In genomic region chr9:119353926-119354325, GRCm38 (mm10) we compare ENCODE assay signal across 25 mouse cellular contexts. TPM values are rescaled to one million over a fixed set of nuclear protein-coding genes. Genes with fewer than 3 reads are reported as not detected.
DNase-seq lines count a peak whose midpoint lies in the region; ATAC-seq lines count a peak whose summit lies in the region.
"Had no signal": no experiment of that assay in that cellular context is flagged by ENCODE, and none has a peak within 500 bp of the region (broad histone marks: within the 10 kb centered on the region; RNA-seq: fewer than 3 reads in every experiment).

No protein-coding gene starts in this region.

- H3K9me3 ChIP-seq in kidney, embryonic 15.5 days (replicated peaks) = no peaks in the 10 kb centered on the region
- H3K9me3 ChIP-seq in midbrain, embryonic 11.5 days (ENCODE audit: control insufficient read depth, low read length) = no peaks in the 10 kb centered on the region
- no peaks in the 10 kb centered on the region for H3K9me3 ChIP-seq in midbrain, embryonic 13.5 days
- H3K9me3 ChIP-seq: embryonic facial prominence, embryonic 15.5 days; forebrain, embryonic 10.5 days; G1E; heart, embryonic 13.5 days; hindbrain, embryonic 12.5 days had no signal

- 74% methylated on average over 6 of the region's 6 CpGs for WGBS in kidney, embryonic 15.5 days
- 80% methylated on average over 6 of the region's 6 CpGs for WGBS in midbrain, embryonic 11.5 days
- 87% methylated on average over 6 of the region's 6 CpGs for WGBS in midbrain, embryonic 13.5 days

- no peaks in the 10 kb centered on the region for H3K27me3 ChIP-seq in kidney, embryonic 15.5 days
- no peaks in the 10 kb centered on the region for H3K27me3 ChIP-seq in midbrain, embryonic 11.5 days (ENCODE audit: control insufficient read depth, insufficient read depth, low read length)
- H3K27me3 ChIP-seq in midbrain, embryonic 13.5 days = no peaks in the 10 kb centered on the region; the same call in 1 of the 2 replicates
- H3K27me3 ChIP-seq: embryonic facial prominence, embryonic 15.5 days; hindbrain, embryonic 12.5 days had no signal

- intact Hi-C loops in left cerebral cortex, postnatal 10 days (cut with DNase I) = no loop called here

- H3K27ac ChIP-seq in kidney, embryonic 15.5 days = no peak overlapping the region
- no peak overlapping the region for H3K27ac ChIP-seq in midbrain, embryonic 11.5 days (ENCODE audit: low read depth, low read length)
- H3K27ac ChIP-seq in midbrain, embryonic 13.5 days = no peak overlapping the region
- H3K27ac ChIP-seq: embryonic facial prominence, embryonic 15.5 days; forebrain, embryonic 10.5 days; heart, embryonic 13.5 days; hindbrain, embryonic 12.5 days had no signal

- H3K4me2 ChIP-seq in kidney, embryonic 15.5 days = no peak overlapping the region
- H3K4me2 ChIP-seq in midbrain, embryonic 11.5 days = no peak overlapping the region
- H3K4me2 ChIP-seq in midbrain, embryonic 13.5 days (replicated peaks) = no peak overlapping the region
- H3K4me2 ChIP-seq: embryonic facial prominence, embryonic 15.5 days; heart, embryonic 13.5 days; hindbrain, embryonic 12.5 days had no signal

- H3K4me3 ChIP-seq in kidney, embryonic 15.5 days (replicated peaks) = no peak overlapping the region
- H3K4me3 ChIP-seq in midbrain, embryonic 11.5 days (ENCODE audit: low read depth, low read length) = no peak overlapping the region
- no peak overlapping the region for H3K4me3 ChIP-seq in midbrain, embryonic 13.5 days (replicated peaks)
- H3K4me3 ChIP-seq: embryonic facial prominence, embryonic 15.5 days; erythroblast, embryonic 14.5 days; forebrain, embryonic 10.5 days; heart, embryonic 13.5 days; hindbrain, embryonic 12.5 days had no signal

- DNase-seq in kidney, adult 11 months = peak; percentile 79
- DNase-seq in midbrain, embryonic 11.5 days (ENCODE audit: low spot score, missing footprints) = peak; percentile 28
- peak; percentile 55 to 88 for DNase-seq in kidney, postnatal 36 days
- DNase-seq in left cerebral cortex, postnatal 10 days (ENCODE audit: extremely low spot score in 1 of 2, low spot score in 2 of 2) = no peak
- no peak for DNase-seq in frontal cortex, postnatal 36 days (ENCODE audit: low spot score in 2 of 2)
- DNase-seq: adrenal gland, adult 8-10 months; adrenal gland, postnatal 36 days; B cell, adult 2 months; cerebellum, adult 2 months; cerebellum, postnatal 10 days; gastrocnemius, postnatal 36 days; heart, adult 11 months; heart, postnatal 36 days had no signal

- no peak for ATAC-seq in kidney, embryonic 15.5 days (replicated peaks; ENCODE audit: low FRiP score)
- no peak for ATAC-seq in midbrain, embryonic 11.5 days (ENCODE audit: low FRiP score)
- no peak for ATAC-seq in midbrain, embryonic 13.5 days
- ATAC-seq: CD4-positive, CD25-positive, alpha-beta regulatory T cell, adult 4 months; forebrain, embryonic 14.5 days had no signal

- peaks cover 26% of the 10 kb centered on the region for H3K4me1 ChIP-seq in kidney, embryonic 15.5 days
- H3K4me1 ChIP-seq in midbrain, embryonic 11.5 days (ENCODE audit: control insufficient read depth, insufficient read depth, low read length) = no peaks in the 10 kb centered on the region; the same call in 1 of the 2 replicates
- peaks cover 8% of the 10 kb centered on the region; the same call in 1 of the 2 replicates for H3K4me1 ChIP-seq in midbrain, embryonic 13.5 days (replicated peaks)

- H3K9ac ChIP-seq in kidney, embryonic 15.5 days = no peak overlapping the region
- no peak overlapping the region for H3K9ac ChIP-seq in midbrain, embryonic 11.5 days (ENCODE audit: low read length)
- H3K9ac ChIP-seq in midbrain, embryonic 13.5 days (replicated peaks) = no peak overlapping the region
- H3K9ac ChIP-seq: embryonic facial prominence, embryonic 15.5 days; heart, embryonic 13.5 days; hindbrain, embryonic 12.5 days had no signal

- peaks cover 21% of the 10 kb centered on the region for H3K36me3 ChIP-seq in kidney, embryonic 15.5 days
- H3K36me3 ChIP-seq in midbrain, embryonic 11.5 days (ENCODE audit: control insufficient read depth, insufficient read depth, low read length) = peaks cover 8% of the 10 kb centered on the region
- peaks cover 26% of the 10 kb centered on the region for H3K36me3 ChIP-seq in midbrain, embryonic 13.5 days

RNA-seq across cellular contexts. Expression of gene Xylb, which starts 3.3 kb away (rescaled TPM):
- polyA plus RNA-seq in kidney, embryonic 15.5 days (2015; fragmentation: Nextera tagmentation; extraction: Ambion mirVana) = 20.8 and 26.9 TPM in 2 replicates
- polyA plus RNA-seq in midbrain, embryonic 11.5 days (2014; fragmentation: Nextera tagmentation; extraction: Ambion mirVana) = 5.4 and 6.5 TPM in 2 replicates
- 1.9 and 3.4 TPM in 2 replicates for polyA plus RNA-seq in midbrain, embryonic 13.5 days (2015; fragmentation: Nextera tagmentation; extraction: Ambion mirVana)
- 1 to 10 TPM; 4.0 to 4.4 TPM for total RNA-seq in left cerebral cortex, postnatal 10 days (2021)

RNA-seq across cellular contexts. Expression of gene Slc22a14, which starts 11.4 kb away (rescaled TPM):
- 0.30 TPM in 1 of 2 replicates, not detected in the other for polyA plus RNA-seq in kidney, embryonic 15.5 days (2015; fragmentation: Nextera tagmentation; extraction: Ambion mirVana)
- not detected in 2 replicates for polyA plus RNA-seq in midbrain, embryonic 11.5 days (2014; fragmentation: Nextera tagmentation; extraction: Ambion mirVana)
- polyA plus RNA-seq in midbrain, embryonic 13.5 days (2015; fragmentation: Nextera tagmentation; extraction: Ambion mirVana) = 0.11 TPM in 1 of 2 replicates, not detected in the other
- total RNA-seq in left cerebral cortex, postnatal 10 days (2021) = not detected
- total RNA-seq: adrenal gland, adult 8-10 months; adrenal gland, postnatal 36 days; G1E; gastrocnemius, adult 8-10 months; gastrocnemius, postnatal 36 days had no signal
- polyA plus RNA-seq: CD4-positive, CD25-positive, alpha-beta regulatory T cell, adult 4 months; cerebellum, adult 2 months; embryonic facial prominence, embryonic 11.5 days; erythroblast, embryonic 14.5 days; forebrain, embryonic 10.5 days; forebrain, embryonic 14.5 days; G1E; heart, embryonic 13.5 days; hindbrain, embryonic 12.5 days had no signal

RNA-seq across cellular contexts. Expression of gene Myd88, which starts 12.7 kb away (rescaled TPM):
- polyA plus RNA-seq in kidney, embryonic 15.5 days (2015; fragmentation: Nextera tagmentation; extraction: Ambion mirVana) = 25.6 and 25.9 TPM in 2 replicates
- 6.3 and 7.6 TPM in 2 replicates for polyA plus RNA-seq in midbrain, embryonic 11.5 days (2014; fragmentation: Nextera tagmentation; extraction: Ambion mirVana)
- 4.5 and 4.7 TPM in 2 replicates for polyA plus RNA-seq in midbrain, embryonic 13.5 days (2015; fragmentation: Nextera tagmentation; extraction: Ambion mirVana)
- 1 to 10 TPM; 5.0 to 7.2 TPM for total RNA-seq in left cerebral cortex, postnatal 10 days (2021)

RNA-seq across cellular contexts. Expression of gene Acaa1a, which starts 14.4 kb away (rescaled TPM):
- polyA plus RNA-seq in kidney, embryonic 15.5 days (2015; fragmentation: Nextera tagmentation; extraction: Ambion mirVana) = 111 and 121 TPM in 2 replicates
- polyA plus RNA-seq in midbrain, embryonic 11.5 days (2014; fragmentation: Nextera tagmentation; extraction: Ambion mirVana) = 52.7 and 61.2 TPM in 2 replicates
- 93.1 and 100 TPM in 2 replicates for polyA plus RNA-seq in midbrain, embryonic 13.5 days (2015; fragmentation: Nextera tagmentation; extraction: Ambion mirVana)
- 10 to 100 TPM; 66.2 to 66.5 TPM for total RNA-seq in left cerebral cortex, postnatal 10 days (2021)

RNA-seq across cellular contexts. Expression of gene Oxsr1, which starts 31.7 kb away (rescaled TPM):
- 12.3 and 14.2 TPM in 2 replicates for polyA plus RNA-seq in kidney, embryonic 15.5 days (2015; fragmentation: Nextera tagmentation; extraction: Ambion mirVana)
- polyA plus RNA-seq in midbrain, embryonic 11.5 days (2014; fragmentation: Nextera tagmentation; extraction: Ambion mirVana) = 15.5 and 16.2 TPM in 2 replicates
- 13.0 and 13.7 TPM in 2 replicates for polyA plus RNA-seq in midbrain, embryonic 13.5 days (2015; fragmentation: Nextera tagmentation; extraction: Ambion mirVana)
- 10 to 100 TPM; 41.5 to 42.0 TPM for total RNA-seq in left cerebral cortex, postnatal 10 days (2021)

Comparison
In these comparisons a context has a peak if more than half of its experiments do, and no peak if none do; other contexts are left out.
1. DNase-seq: peak in kidney, adult 11 months (single experiment), midbrain, embryonic 11.5 days (single experiment) and kidney, postnatal 36 days (2 of 2); none in left cerebral cortex, postnatal 10 days (0 of 2) and frontal cortex, postnatal 36 days (0 of 2).